Mouse (Mus musculus): Measurements from ENCODE around the gene Gnb1l. TPM values are rescaled to one million over a fixed set of nuclear protein-coding genes. Genes with fewer than 3 reads are reported as not detected.

The Gnb1l gene
- polyA plus RNA-seq, 1 experiment from 2014 or later, result 16.0 TPM

- Histone ChIP-seq H3K4me3 (no peak overlapping the region), H3K27me3 (ENCODE audit: low read depth, poor library complexity, severe bottlenecking) (peaks cover 67% of the 10 kb centered on the region), H3K9me3 (replicated peaks) (no peaks in the 10 kb centered on the region), H3K36me3 (no peaks in the 10 kb centered on the region), H3K4me1 (peaks cover 13% of the 10 kb centered on the region), H3K27ac (replicated peaks) (no peak overlapping the region)
- no peak for DNase-seq (ENCODE audit: low spot score)
- 47% methylated on average over 5 of the region's 5 CpGs for WGBS
Observed at GRCm38 (mm10) chr16:18596255-18596654, 97.7 kb downstream of the Gnb1l start.

DNA sequence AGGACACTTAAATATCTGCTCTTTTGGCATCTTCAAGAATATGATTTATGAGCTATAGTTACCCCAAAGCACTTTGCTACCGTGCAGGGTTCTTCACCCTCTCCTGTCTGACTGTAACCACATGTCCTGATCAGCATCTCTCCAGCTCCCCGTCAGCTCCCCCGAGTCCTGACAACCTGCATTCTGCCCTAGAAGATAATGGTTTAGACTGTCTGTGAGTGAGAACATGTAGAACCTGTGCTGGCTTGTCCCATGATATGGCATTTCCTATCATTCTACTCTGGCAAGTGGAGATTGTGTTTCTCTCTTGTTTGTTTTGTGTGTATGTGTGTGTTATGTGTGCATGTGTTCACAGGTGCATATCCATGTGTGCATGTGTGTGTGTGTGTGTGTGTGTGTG lies 99.5 kb downstream of the Gnb1l start:
- Histone ChIP-seq H3K27me3 (ENCODE audit: low read depth, poor library complexity, severe bottlenecking) (peaks cover 50% of the 10 kb centered on the region), H3K9me3 (replicated peaks) (no peaks in the 10 kb centered on the region), H3K36me3 (no peaks in the 10 kb centered on the region), H3K4me3 (no peak overlapping the region), H3K4me1 (peaks cover 14% of the 10 kb centered on the region; the same call in 1 of the 2 replicates), H3K27ac (replicated peaks) (no peak overlapping the region)
- no peak for DNase-seq (ENCODE audit: low spot score)
- 85% methylated on average over 3 of the region's 3 CpGs for WGBS

DNA sequence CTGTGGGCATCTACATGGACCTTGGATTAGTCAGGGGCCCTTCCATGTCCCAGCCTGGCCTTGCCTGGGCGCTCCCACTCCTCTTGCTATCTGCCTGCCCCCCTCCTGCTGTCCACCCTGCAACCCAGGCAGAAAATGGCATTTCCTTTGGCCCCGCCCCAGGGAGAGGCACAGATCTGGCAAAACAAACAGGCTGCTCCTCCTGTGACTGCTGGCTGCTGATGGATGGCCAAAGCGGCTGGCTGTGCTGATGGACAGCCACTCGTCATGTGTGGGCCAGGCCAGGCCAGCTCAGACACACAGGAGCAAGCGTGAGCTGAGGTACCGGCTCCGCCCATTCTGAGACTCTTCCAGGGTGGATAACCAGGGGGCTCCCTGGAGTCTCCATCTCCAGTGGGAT lies 102.9 kb downstream of the Gnb1l start:
- H3K27me3 ChIP-seq (ENCODE audit: low read depth, poor library complexity, severe bottlenecking), result peaks cover 33% of the 10 kb centered on the region
- no peaks in the 10 kb centered on the region for H3K9me3 ChIP-seq (replicated peaks)
- peaks cover 15% of the 10 kb centered on the region for H3K4me1 ChIP-seq
- no peak for DNase-seq (ENCODE audit: low spot score)
- no peaks in the 10 kb centered on the region for H3K36me3 ChIP-seq
- 61% methylated on average over 7 of the region's 7 CpGs for WGBS
- no peak overlapping the region for H3K4me3 ChIP-seq
- H3K27ac ChIP-seq (replicated peaks), result no peak overlapping the region

GRCm38 (mm10) chr16:18604267-18604701 lies 105.8 kb downstream of the Gnb1l start:
- no peak for DNase-seq (ENCODE audit: low spot score)
- Histone ChIP-seq H3K9me3 (replicated peaks) (no peaks in the 10 kb centered on the region), H3K27ac (replicated peaks) (0 out of 2 replicates have a peak overlapping the region, but pooled peaks have one; percentile 6), H3K27me3 (ENCODE audit: low read depth, poor library complexity, severe bottlenecking) (peaks cover 40% of the 10 kb centered on the region), H3K4me1 (peaks cover 29% of the 10 kb centered on the region), H3K36me3 (no peaks in the 10 kb centered on the region), H3K4me3 (no peak overlapping the region)
- 68% methylated on average over 8 of the region's 8 CpGs for WGBS

- peaks cover 55% of the 10 kb centered on the region for H3K27me3 ChIP-seq (ENCODE audit: low read depth, poor library complexity, severe bottlenecking)
- WGBS, result 79% methylated on average over 5 of the region's 5 CpGs
- DNase-seq (ENCODE audit: low spot score), result no peak
Observed at GRCm38 (mm10) chr16:18605705-18606104, 107.2 kb downstream of the Gnb1l start.

GRCm38 (mm10) chr16:18608226-18608625 lies 109.7 kb downstream of the Gnb1l start:
- Histone ChIP-seq H3K27me3 (ENCODE audit: low read depth, poor library complexity, severe bottlenecking) (peaks cover 80% of the 10 kb centered on the region), H3K9me3 (replicated peaks) (no peaks in the 10 kb centered on the region), H3K36me3 (no peaks in the 10 kb centered on the region), H3K27ac (replicated peaks) (no peak overlapping the region), H3K4me3 (peak overlapping the region; percentile 37), H3K4me1 (peaks cover 41% of the 10 kb centered on the region)
- DNase-seq (ENCODE audit: low spot score), result peak; percentile 46
- WGBS, result 5% methylated on average over 11 of the region's 11 CpGs

More at GRCm38 (mm10) chr16:18605705-18606104, 107.2 kb downstream of the Gnb1l start:
- no peaks in the 10 kb centered on the region for H3K9me3 ChIP-seq (replicated peaks)
- H3K4me1 ChIP-seq, result peaks cover 33% of the 10 kb centered on the region
- H3K27ac ChIP-seq (replicated peaks), result no peak overlapping the region
- H3K4me3 ChIP-seq, result no peak overlapping the region
- no peaks in the 10 kb centered on the region for H3K36me3 ChIP-seq

GRCm38 (mm10) chr16:18609099-18609498 lies 110.6 kb downstream of the Gnb1l start:
- H3K27ac ChIP-seq (replicated peaks), result no peak overlapping the region
- peaks cover 39% of the 10 kb centered on the region for H3K4me1 ChIP-seq
- WGBS, result 61% methylated on average over 2 of the region's 2 CpGs
- H3K4me3 ChIP-seq, result no peak overlapping the region
- no peaks in the 10 kb centered on the region for H3K9me3 ChIP-seq (replicated peaks)
- peaks cover 88% of the 10 kb centered on the region for H3K27me3 ChIP-seq (ENCODE audit: low read depth, poor library complexity, severe bottlenecking)
- H3K36me3 ChIP-seq, result no peaks in the 10 kb centered on the region
- no peak for DNase-seq (ENCODE audit: low spot score)

- Histone ChIP-seq H3K27ac (replicated peaks) (no peak overlapping the region; the same call in 1 of the 2 replicates), H3K4me3 (no peak overlapping the region), H3K4me1 (peaks cover 36% of the 10 kb centered on the region), H3K36me3 (no peaks in the 10 kb centered on the region), H3K27me3 (ENCODE audit: low read depth, poor library complexity, severe bottlenecking) (peaks cover 96% of the 10 kb centered on the region), H3K9me3 (replicated peaks) (no peaks in the 10 kb centered on the region)
- WGBS, result 84% methylated on average over 13 of the region's 13 CpGs
- DNase-seq (ENCODE audit: low spot score), result no peak
Observed at GRCm38 (mm10) chr16:18611752-18612151, 113.2 kb downstream of the Gnb1l start.

DNA sequence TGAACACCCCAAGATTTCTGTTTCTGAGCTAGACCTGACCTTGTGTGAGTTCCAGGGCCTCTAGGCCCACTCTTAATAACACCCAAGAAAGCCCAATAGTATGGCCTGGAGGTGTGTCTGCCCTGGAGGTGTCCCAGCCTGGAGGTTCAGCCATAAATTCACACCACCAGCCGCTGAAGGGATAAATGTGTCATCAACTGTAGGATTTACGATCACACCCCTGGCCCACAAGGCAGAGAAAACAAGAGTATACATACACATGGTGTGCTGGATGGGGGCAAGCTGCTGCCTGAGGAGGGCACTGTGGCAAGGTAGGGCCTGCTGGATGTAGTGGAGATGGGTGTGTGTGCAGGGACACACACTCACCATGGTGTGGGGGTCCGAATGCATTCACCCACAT lies 114.8 kb downstream of the Gnb1l start:
- peaks cover 43% of the 10 kb centered on the region for H3K4me1 ChIP-seq
- H3K36me3 ChIP-seq, result no peaks in the 10 kb centered on the region
- no peak overlapping the region for H3K4me3 ChIP-seq
- no peak for DNase-seq (ENCODE audit: low spot score)
- H3K27me3 ChIP-seq (ENCODE audit: low read depth, poor library complexity, severe bottlenecking), result peaks cover 99% of the 10 kb centered on the region
- 92% methylated on average over 3 of the region's 3 CpGs for WGBS
- H3K27ac ChIP-seq (replicated peaks), result no peak overlapping the region
- H3K9me3 ChIP-seq (replicated peaks), result no peaks in the 10 kb centered on the region

Other genes with a start within 250 kb of the Gnb1l start
- gene Ranbp1, start 250.0 kb upstream of the Gnb1l start, polyA plus RNA-seq (2016; fragmentation: Nextera tagmentation; extraction: Ambion mirVana), result 1,186 and 1,334 TPM in 2 replicates
- gene Gm49776, start 240.4 kb upstream of the Gnb1l start, polyA plus RNA-seq (2016; fragmentation: Nextera tagmentation; extraction: Ambion mirVana), result 1.9 and 2.2 TPM in 2 replicates
- 46.1 and 47.6 TPM in 2 replicates for gene Dgcr8, start 209.5 kb upstream of the Gnb1l start, polyA plus RNA-seq (2016; fragmentation: Nextera tagmentation; extraction: Ambion mirVana)
- 40.1 and 45.2 TPM in 2 replicates for gene Tango2, start 150.6 kb upstream of the Gnb1l start, polyA plus RNA-seq (2016; fragmentation: Nextera tagmentation; extraction: Ambion mirVana)
- 110 and 133 TPM in 2 replicates for gene Arvcf, start 150.5 kb upstream of the Gnb1l start, polyA plus RNA-seq (2016; fragmentation: Nextera tagmentation; extraction: Ambion mirVana)
- 30.6 and 30.7 TPM in 2 replicates for gene Txnrd2, start 72.3 kb upstream of the Gnb1l start, polyA plus RNA-seq (2016; fragmentation: Nextera tagmentation; extraction: Ambion mirVana)
- 62.0 and 66.0 TPM in 2 replicates for gene Comt, start 71.9 kb upstream of the Gnb1l start, polyA plus RNA-seq (2016; fragmentation: Nextera tagmentation; extraction: Ambion mirVana)
- gene Rtl10, start 188 bp downstream of the Gnb1l start, polyA plus RNA-seq (2016; fragmentation: Nextera tagmentation; extraction: Ambion mirVana), result 2.1 and 2.4 TPM in 2 replicates
- gene Tbx1, start 92.0 kb downstream of the Gnb1l start, polyA plus RNA-seq (2016; fragmentation: Nextera tagmentation; extraction: Ambion mirVana), result 0.97 and 1.7 TPM in 2 replicates
- 4.5 and 4.6 TPM in 2 replicates for gene Gp1bb, start 123.7 kb downstream of the Gnb1l start, polyA plus RNA-seq (2016; fragmentation: Nextera tagmentation; extraction: Ambion mirVana)
- gene Gm49601, start 127.7 kb downstream of the Gnb1l start, polyA plus RNA-seq (2016; fragmentation: Nextera tagmentation; extraction: Ambion mirVana), result 3.7 and 5.8 TPM in 2 replicates
- gene Sept5, start 131.2 kb downstream of the Gnb1l start, polyA plus RNA-seq (2016; fragmentation: Nextera tagmentation; extraction: Ambion mirVana), result 31.2 and 42.8 TPM in 2 replicates

All from midbrain, embryonic 10.5 days (tissue).